Mouse (Mus musculus): ENCODE data around the gene Ddx49. TPM values are rescaled to one million over a fixed set of nuclear protein-coding genes. Genes with fewer than 3 reads are reported as not detected.

The Ddx49 gene
- total RNA-seq, 2 experiments from 2014 or later, result 64.9 to 65.2 TPM

GRCm38 (mm10) chr8:70327512-70327911, 25.2 kb upstream of the Ddx49 start:
- DNase-seq (ENCODE audit: extremely low spot score in 1 of 2, low spot score in 2 of 2), result no peak
- intact Hi-C loops (cut with DNase I), result no loop called here

- intact Hi-C loops (cut with DNase I), result no loop called here
- DNase-seq (ENCODE audit: extremely low spot score in 1 of 2, low spot score in 2 of 2), result peak in 1 of 2 experiments; percentile 17
Measured at GRCm38 (mm10) chr8:70323716-70324115, 21.4 kb upstream of the Ddx49 start.

GRCm38 (mm10) chr8:70317872-70318271, 15.6 kb upstream of the Ddx49 start:
- intact Hi-C loops (cut with DNase I), result no loop called here
- DNase-seq (ENCODE audit: extremely low spot score in 1 of 2, low spot score in 2 of 2), result no peak

GRCm38 (mm10) chr8:70316511-70317504, 14.5 kb upstream of the Ddx49 start:
- peak; percentile 90 to 95 for DNase-seq (ENCODE audit: extremely low spot score in 1 of 2, low spot score in 2 of 2)
- intact Hi-C loops (cut with DNase I), result no loop called here

GRCm38 (mm10) chr8:70315624-70316510, 13.6 kb upstream of the Ddx49 start, which contains the start of gene Cers1:
TSS of gene Cers1 (plus strand) at chr8:70315775.
- DNase-seq (ENCODE audit: extremely low spot score in 1 of 2, low spot score in 2 of 2), result peak; percentile 64 to 84
- intact Hi-C loops (cut with DNase I), result no loop called here

- intact Hi-C loops (cut with DNase I), result no loop called here
- no peak for DNase-seq (ENCODE audit: extremely low spot score in 1 of 2, low spot score in 2 of 2)
Measured at GRCm38 (mm10) chr8:70313399-70313798, 11.1 kb upstream of the Ddx49 start.

- intact Hi-C loops (cut with DNase I), result no loop called here
- DNase-seq (ENCODE audit: extremely low spot score in 1 of 2, low spot score in 2 of 2), result no peak
Measured at GRCm38 (mm10) chr8:70309311-70309710, 7.0 kb upstream of the Ddx49 start.

GRCm38 (mm10) chr8:70302901-70303300, 612 bp upstream of the Ddx49 start:
- intact Hi-C loops (cut with DNase I), result no loop called here
- DNase-seq (ENCODE audit: extremely low spot score in 1 of 2, low spot score in 2 of 2), result no peak

- DNase-seq (ENCODE audit: extremely low spot score in 1 of 2, low spot score in 2 of 2), result no peak
- intact Hi-C loops (cut with DNase I), result no loop called here
Measured at GRCm38 (mm10) chr8:70300881-70301280, 1.4 kb downstream of the Ddx49 start.

GRCm38 (mm10) chr8:70293988-70294405, 8.3 kb downstream of the Ddx49 start:
- DNase-seq (ENCODE audit: extremely low spot score in 1 of 2, low spot score in 2 of 2), result no peak
- intact Hi-C loops (cut with DNase I), result no loop called here

GRCm38 (mm10) chr8:70286737-70287136, 15.6 kb downstream of the Ddx49 start:
- intact Hi-C loops (cut with DNase I), result no loop called here

GRCm38 (mm10) chr8:70285304-70285703, 17.0 kb downstream of the Ddx49 start:
- intact Hi-C loops (cut with DNase I), result no loop called here
- no peak for DNase-seq (ENCODE audit: extremely low spot score in 1 of 2, low spot score in 2 of 2)

More at GRCm38 (mm10) chr8:70286737-70287136, 15.6 kb downstream of the Ddx49 start:
- no peak for DNase-seq (ENCODE audit: extremely low spot score in 1 of 2, low spot score in 2 of 2)

GRCm38 (mm10) chr8:70284421-70284820, 17.9 kb downstream of the Ddx49 start:
- intact Hi-C loops (cut with DNase I), result no loop called here
- DNase-seq (ENCODE audit: extremely low spot score in 1 of 2, low spot score in 2 of 2), result no peak

GRCm38 (mm10) chr8:70283136-70284077, 18.9 kb downstream of the Ddx49 start:
- intact Hi-C loops (cut with DNase I), result no loop called here
- DNase-seq (ENCODE audit: extremely low spot score in 1 of 2, low spot score in 2 of 2), result peak in 1 of 2 experiments; percentile 53

- peak; percentile 68 to 95 for DNase-seq (ENCODE audit: extremely low spot score in 1 of 2, low spot score in 2 of 2)
- intact Hi-C loops (cut with DNase I), result no loop called here
Measured at GRCm38 (mm10) chr8:70282603-70283135, 19.6 kb downstream of the Ddx49 start, which contains the start of gene Homer3. TSS of gene Homer3 (plus strand) at chr8:70282827.

- intact Hi-C loops (cut with DNase I), result no loop called here
- DNase-seq (ENCODE audit: extremely low spot score in 1 of 2, low spot score in 2 of 2), result no peak
Measured at GRCm38 (mm10) chr8:70281001-70281400, 21.3 kb downstream of the Ddx49 start.

GRCm38 (mm10) chr8:70279266-70279665, 23.0 kb downstream of the Ddx49 start:
- intact Hi-C loops (cut with DNase I), result no loop called here
- no peak for DNase-seq (ENCODE audit: extremely low spot score in 1 of 2, low spot score in 2 of 2)

- no peak for DNase-seq (ENCODE audit: extremely low spot score in 1 of 2, low spot score in 2 of 2)
- intact Hi-C loops (cut with DNase I), result no loop called here
Measured at GRCm38 (mm10) chr8:70278175-70278574, 24.1 kb downstream of the Ddx49 start.

Data from left cerebral cortex, postnatal 10 days (tissue).